Mouse (Mus musculus): ENCODE measurements around the gene Jph3. TPM values are rescaled to one million over a fixed set of nuclear protein-coding genes. Genes with fewer than 3 reads are reported as not detected.

Jph3 gene
- polyA plus RNA-seq (2012; fragmentation: generic; extraction: Trizol): not detected

DNA sequence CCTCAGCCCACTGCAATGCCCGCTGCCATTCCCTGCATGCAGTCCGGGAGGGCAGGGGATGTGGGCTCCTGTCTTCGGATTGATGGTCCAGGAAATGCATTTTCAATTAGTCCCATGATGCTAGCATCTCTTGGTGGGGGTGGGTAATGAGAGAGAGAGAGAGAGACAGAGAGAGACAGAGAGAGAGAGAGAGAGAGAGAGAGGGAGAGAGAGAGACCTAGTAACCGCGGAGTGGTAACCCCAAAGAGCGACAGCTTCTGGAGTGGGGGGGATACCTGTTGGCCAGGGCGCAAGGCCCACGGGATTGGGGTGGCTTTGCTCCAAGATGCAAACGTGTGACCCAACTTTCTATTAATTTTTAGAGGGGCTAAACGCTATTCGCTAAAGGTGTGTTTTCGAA, at the start of gene Jph3:
Gene Jph3 (plus strand): TSS at position 301 of the 400 bp plus-strand sequence.
- H3ac ChIP-seq (ENCODE audit: control insufficient read depth, insufficient read length): no peak within 1 kb of the TSS
- no peaks in the 10 kb centered on the region for H3K79me2 ChIP-seq (ENCODE audit: control insufficient read depth, insufficient read depth)
- no peaks in the 10 kb centered on the region for H3K36me3 ChIP-seq (ENCODE audit: control insufficient read depth, insufficient read depth)
- no peak within 1 kb of the TSS for H3K4me3 ChIP-seq
- H3K4me2 ChIP-seq (ENCODE audit: low read depth): no peak within 1 kb of the TSS
- TF ChIP-seq SRF (IDR thresholded peaks at IDR 0.05; ENCODE audit: control insufficient read depth, insufficient read length, low read depth) (no peak), POLR2A (IDR thresholded peaks at IDR 0.05; ENCODE audit: insufficient read length, low read depth) (no peak), POLR2AphosphoS2 (IDR thresholded peaks at IDR 0.05; ENCODE audit: insufficient read length, low read depth) (no peak), TCF3 (IDR thresholded peaks at IDR 0.05; ENCODE audit: insufficient read length, low read depth) (no peak), E2F4 (IDR thresholded peaks at IDR 0.05; ENCODE audit: insufficient read depth) (no peak), USF1 (IDR thresholded peaks at IDR 0.05; ENCODE audit: low read depth) (no peak), MYOD1 (IDR thresholded peaks at IDR 0.05; ENCODE audit: control insufficient read depth in 1 of 3, insufficient read length in 2 of 3, low read depth in 2 of 3) (no peak), REST (IDR thresholded peaks at IDR 0.05; ENCODE audit: insufficient read depth, insufficient read length) (no peak)
- H3K27me3 ChIP-seq (ENCODE audit: control insufficient read depth, insufficient read depth, insufficient read length): peaks cover 84% of the 10 kb centered on the region

DNA sequence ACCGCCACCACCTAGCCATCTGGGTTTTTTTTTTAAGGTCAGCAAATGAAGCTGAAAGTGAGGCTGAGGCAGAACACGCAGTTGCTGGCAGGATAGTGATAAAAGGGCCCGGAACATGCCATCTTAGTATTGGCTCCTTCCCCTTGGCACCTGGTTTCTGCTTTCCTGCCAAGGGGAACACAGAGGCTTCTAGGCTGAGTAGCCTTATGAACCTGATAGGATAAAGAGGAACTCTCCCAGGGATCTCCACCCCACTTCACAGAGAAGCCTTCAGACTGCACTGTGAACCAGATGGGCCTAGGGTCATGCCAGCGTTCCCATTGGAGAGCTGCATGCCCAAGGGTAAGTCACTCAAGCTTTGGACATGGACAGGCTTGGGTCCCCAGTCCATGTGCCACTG, 48.5 kb upstream of the Jph3 start:
- no peak for TF ChIP-seq MYOD1 (IDR thresholded peaks at IDR 0.05; ENCODE audit: control insufficient read depth in 1 of 3, insufficient read length in 2 of 3, low read depth in 2 of 3)
- TF ChIP-seq USF1 (IDR thresholded peaks at IDR 0.05; ENCODE audit: low read depth): no peak
- TF ChIP-seq TCF3 (IDR thresholded peaks at IDR 0.05; ENCODE audit: insufficient read length, low read depth): no peak
- no peak for TF ChIP-seq TCF12 (IDR thresholded peaks at IDR 0.05; ENCODE audit: insufficient read depth, poor library complexity, severe bottlenecking)
- no peak for TF ChIP-seq POLR2A (IDR thresholded peaks at IDR 0.05; ENCODE audit: insufficient read length, low read depth)
- no peak for TF ChIP-seq CEBPB (IDR thresholded peaks at IDR 0.05; ENCODE audit: insufficient read depth, poor library complexity, severe bottlenecking)
- TF ChIP-seq POLR2AphosphoS2 (IDR thresholded peaks at IDR 0.05; ENCODE audit: insufficient read length, low read depth): no peak
- TF ChIP-seq MYOG (IDR thresholded peaks at IDR 0.05; ENCODE audit: control insufficient read depth in 1 of 3, insufficient read depth in 1 of 3, insufficient read length in 2 of 3, low read depth in 2 of 3): no peak
- TF ChIP-seq REST (IDR thresholded peaks at IDR 0.05; ENCODE audit: insufficient read depth, insufficient read length): no peak
- no peak for TF ChIP-seq SRF (IDR thresholded peaks at IDR 0.05; ENCODE audit: control insufficient read depth, insufficient read length, low read depth)
- TF ChIP-seq MAX (IDR thresholded peaks at IDR 0.05; ENCODE audit: low read depth): no peak
- TF ChIP-seq E2F4 (IDR thresholded peaks at IDR 0.05; ENCODE audit: insufficient read depth): no peak
- Histone ChIP-seq H3K4me2 (ENCODE audit: low read depth) (no peak overlapping the region), H3K4me3 (no peak overlapping the region), H3ac (ENCODE audit: control insufficient read depth, insufficient read length) (no peak overlapping the region), H3K79me2 (ENCODE audit: control insufficient read depth, insufficient read depth) (no peaks in the 10 kb centered on the region), H3K27me3 (ENCODE audit: control insufficient read depth, insufficient read depth, insufficient read length) (no peaks in the 10 kb centered on the region), H3K36me3 (ENCODE audit: control insufficient read depth, insufficient read depth) (no peaks in the 10 kb centered on the region)

DNA sequence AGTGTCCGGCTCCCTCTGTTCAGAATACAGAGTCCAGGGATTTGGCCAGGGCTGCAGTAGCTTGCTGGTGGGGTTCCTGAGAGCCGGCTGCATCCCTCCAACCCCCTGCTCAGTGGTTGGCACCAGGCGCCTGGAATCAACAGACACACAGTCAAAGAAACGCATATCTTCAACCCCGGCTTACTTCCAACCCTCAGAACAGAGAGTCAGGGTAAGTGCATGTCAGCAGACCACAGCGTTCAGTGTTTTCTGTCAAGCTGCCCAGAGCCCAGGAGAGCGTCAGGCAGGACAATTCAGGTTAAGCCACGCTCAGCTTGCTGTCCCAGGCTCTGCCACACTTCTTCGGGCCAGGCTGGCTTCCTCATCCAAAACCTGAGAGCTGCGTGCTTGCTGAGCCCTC, 48.0 kb upstream of the Jph3 start:
- no peak overlapping the region for H3K4me2 ChIP-seq (ENCODE audit: low read depth)
- TF ChIP-seq E2F4 (IDR thresholded peaks at IDR 0.05; ENCODE audit: insufficient read depth) (no peak), POLR2A (IDR thresholded peaks at IDR 0.05; ENCODE audit: insufficient read length, low read depth) (no peak), MAX (IDR thresholded peaks at IDR 0.05; ENCODE audit: low read depth) (no peak), USF1 (IDR thresholded peaks at IDR 0.05; ENCODE audit: low read depth) (no peak), MYOG (IDR thresholded peaks at IDR 0.05; ENCODE audit: control insufficient read depth in 1 of 3, insufficient read depth in 1 of 3, insufficient read length in 2 of 3, low read depth in 2 of 3) (no peak)

DNA sequence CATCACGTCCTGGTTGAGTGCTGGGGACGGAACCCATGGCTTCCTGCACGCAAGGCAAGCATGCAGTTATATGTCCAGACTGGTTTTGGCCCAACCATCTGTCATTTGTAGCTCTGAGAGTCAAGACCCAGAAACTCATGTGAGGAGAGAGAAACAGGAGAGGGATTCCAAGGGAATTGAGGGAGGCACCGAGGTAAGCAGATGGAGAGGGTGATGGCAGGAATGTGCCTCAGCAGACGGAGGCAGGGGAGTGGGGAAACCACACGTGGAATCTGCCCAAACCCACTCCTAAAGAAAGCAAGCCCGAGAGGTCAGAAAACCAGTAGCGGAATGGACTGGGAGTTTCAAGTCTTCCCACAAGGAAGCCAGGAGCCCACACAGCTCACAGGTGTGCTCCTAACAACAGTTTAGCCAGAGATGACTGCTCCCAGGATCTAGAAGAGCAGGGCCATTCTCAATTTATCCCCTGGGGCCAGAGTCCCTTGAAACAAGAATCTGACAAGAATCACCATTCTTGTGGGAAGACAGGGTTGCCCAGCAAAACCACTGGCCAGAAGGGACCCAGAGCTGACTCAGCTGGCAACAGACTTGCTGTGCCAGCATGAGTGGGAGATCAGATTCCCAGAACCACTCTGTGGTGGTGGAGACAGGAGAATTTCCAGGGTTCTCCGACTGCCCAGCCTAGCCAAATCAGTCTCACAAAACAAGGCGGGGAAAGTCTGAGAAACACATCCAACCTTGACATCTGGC, 46.2 kb upstream of the Jph3 start:
- no peak overlapping the region for H3K4me3 ChIP-seq
- TF ChIP-seq REST (IDR thresholded peaks at IDR 0.05; ENCODE audit: insufficient read depth, insufficient read length): no peak
- TF ChIP-seq MYOD1 (IDR thresholded peaks at IDR 0.05; ENCODE audit: control insufficient read depth in 1 of 3, insufficient read length in 2 of 3, low read depth in 2 of 3): peak in 1 of 3 experiments; percentile 41
- no peaks in the 10 kb centered on the region for H3K36me3 ChIP-seq (ENCODE audit: control insufficient read depth, insufficient read depth)
- no peak overlapping the region for H3ac ChIP-seq (ENCODE audit: control insufficient read depth, insufficient read length)
- peak overlapping the region; percentile 43 for H3K4me2 ChIP-seq (ENCODE audit: low read depth)
- H3K79me2 ChIP-seq (ENCODE audit: control insufficient read depth, insufficient read depth): no peaks in the 10 kb centered on the region
- no peaks in the 10 kb centered on the region for H3K27me3 ChIP-seq (ENCODE audit: control insufficient read depth, insufficient read depth, insufficient read length)

More for the DNA sequence above, 48.0 kb upstream of the Jph3 start:
- Histone ChIP-seq H3K79me2 (ENCODE audit: control insufficient read depth, insufficient read depth) (no peaks in the 10 kb centered on the region), H3ac (ENCODE audit: control insufficient read depth, insufficient read length) (no peak overlapping the region), H3K4me3 (no peak overlapping the region), H3K27me3 (ENCODE audit: control insufficient read depth, insufficient read depth, insufficient read length) (no peaks in the 10 kb centered on the region), H3K36me3 (ENCODE audit: control insufficient read depth, insufficient read depth) (no peaks in the 10 kb centered on the region)

DNA sequence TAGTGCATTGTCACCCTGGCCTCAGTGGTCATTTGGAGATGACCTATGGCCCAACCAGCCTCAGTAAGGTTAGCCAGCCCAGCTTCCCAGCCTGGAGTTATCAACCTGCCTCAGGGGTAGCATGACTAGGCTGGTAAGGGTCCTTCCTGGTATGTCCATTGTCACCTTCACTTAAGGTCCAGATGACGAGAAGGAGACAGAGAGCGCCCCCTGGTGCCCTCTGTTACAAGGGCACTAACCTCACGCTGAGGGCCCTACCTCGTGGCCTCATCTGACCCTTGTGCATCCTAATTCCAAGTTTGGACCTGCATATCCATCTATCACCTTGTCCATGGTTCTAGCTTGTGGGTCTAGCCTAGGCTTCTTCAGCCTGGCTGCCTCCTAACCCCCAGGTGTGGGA, 44.0 kb upstream of the Jph3 start:
- H3K4me2 ChIP-seq (ENCODE audit: low read depth): no peak overlapping the region
- H3K36me3 ChIP-seq (ENCODE audit: control insufficient read depth, insufficient read depth): no peaks in the 10 kb centered on the region
- no peak for TF ChIP-seq USF1 (IDR thresholded peaks at IDR 0.05; ENCODE audit: low read depth)
- TF ChIP-seq CEBPB (IDR thresholded peaks at IDR 0.05; ENCODE audit: insufficient read depth, poor library complexity, severe bottlenecking): no peak
- no peak for TF ChIP-seq MYOG (IDR thresholded peaks at IDR 0.05; ENCODE audit: control insufficient read depth in 1 of 3, insufficient read depth in 1 of 3, insufficient read length in 2 of 3, low read depth in 2 of 3)
- no peak for TF ChIP-seq TCF12 (IDR thresholded peaks at IDR 0.05; ENCODE audit: insufficient read depth, poor library complexity, severe bottlenecking)
- no peak for TF ChIP-seq MYOD1 (IDR thresholded peaks at IDR 0.05; ENCODE audit: control insufficient read depth in 1 of 3, insufficient read length in 2 of 3, low read depth in 2 of 3)
- TF ChIP-seq POLR2AphosphoS2 (IDR thresholded peaks at IDR 0.05; ENCODE audit: insufficient read length, low read depth): no peak
- no peak for TF ChIP-seq MAX (IDR thresholded peaks at IDR 0.05; ENCODE audit: low read depth)
- no peaks in the 10 kb centered on the region for H3K27me3 ChIP-seq (ENCODE audit: control insufficient read depth, insufficient read depth, insufficient read length)
- no peaks in the 10 kb centered on the region for H3K79me2 ChIP-seq (ENCODE audit: control insufficient read depth, insufficient read depth)
- H3ac ChIP-seq (ENCODE audit: control insufficient read depth, insufficient read length): no peak overlapping the region
- no peak overlapping the region for H3K4me3 ChIP-seq
